Mouse (Mus musculus) hindbrain, embryonic 11.5 days (tissue): Measurements from ENCODE around the gene Lce1k. TPM values are rescaled to one million over a fixed set of nuclear protein-coding genes. Genes with fewer than 3 reads are reported as not detected.
"Not testable (repeated sequence)": the region's sequence is repeated elsewhere in the genome, so short reads cannot be mapped to it uniquely, and the experiment has no call there.

Experiments used
- ATAC-seq: fragments of 200-750 bp; cut with Nextera tagmentation; 2 replicates; pipeline ENCODE4 v1.8.0; 2017; ENCODE audit warnings: mild to moderate bottlenecking, moderate TSS enrichment, moderate library complexity; ENCODE audit not compliant: low FRiP score
- DNase-seq: peaks from one replicate; pipeline ENCODE4 v3.0.0-alpha.2; 2015; ENCODE audit warnings: low spot score
- H3K27ac ChIP-seq: fragments of 300-500 bp; sonication (generic); 2 replicates; pipeline ENCODE4 v1.5.1; 2014; ENCODE audit warnings: mild to moderate bottlenecking, low read depth, low read length
- H3K27me3 ChIP-seq: fragments of 300-500 bp; sonication (generic); 2 replicates; pipeline ENCODE4 v1.6.1; 2014; ENCODE audit warnings: mild to moderate bottlenecking, low read length, moderate library complexity, mixed read lengths; ENCODE audit not compliant: control insufficient read depth, insufficient read depth
- H3K36me3 ChIP-seq: fragments of 300-500 bp; sonication (generic); 2 replicates; pipeline ENCODE4 v1.6.1; 2014; ENCODE audit warnings: mild to moderate bottlenecking, low read length, moderate library complexity, mixed read lengths; ENCODE audit not compliant: control insufficient read depth, insufficient read depth
- H3K4me1 ChIP-seq: fragments of 300-500 bp; sonication (generic); replicated peaks from 2 replicates; pipeline ENCODE4 v1.6.1; 2014; ENCODE audit warnings: low read length, mixed read lengths; ENCODE audit not compliant: control insufficient read depth, insufficient read depth
- H3K4me2 ChIP-seq: fragments of 300-500 bp; sonication (generic); replicated peaks from 2 replicates; pipeline ENCODE4 v1.6.1; 2014; ENCODE audit warnings: mild to moderate bottlenecking, low read depth, low read length
- H3K4me3 ChIP-seq: fragments of 300-500 bp; sonication (generic); 2 replicates; pipeline ENCODE4 v1.5.1; 2014; ENCODE audit warnings: low read depth, low read length
- H3K9ac ChIP-seq: fragments of 300-500 bp; sonication (generic); 2 replicates; pipeline ENCODE4 v1.6.1; 2014; ENCODE audit warnings: low read depth, low read length
- H3K9me3 ChIP-seq: fragments of 300-500 bp; sonication (generic); 2 replicates; pipeline ENCODE4 v1.6.1; 2016; ENCODE audit warnings: low read length; ENCODE audit not compliant: control insufficient read depth
- WGBS: fragments of 180-500 bp; shearing (Covaris S2); extraction: QIAGEN DNeasy Blood & Tissue Kit; methylation state at CpG from one replicate; pipeline ENCODE4 v1.1.7; 2014; 5-methylcytosine and 5-hydroxymethylcytosine counted together
- polyA plus RNA-seq: library from polyadenylated mRNA; unstranded; fragments of >200 nt; fragmentation: Nextera tagmentation; extraction: Ambion mirVana; gene quantifications from 2 replicates; pipeline ENCODE4 v1.2.1, GENCODE M21; 2014

The Lce1k gene
- not detected in 2 replicates for polyA plus RNA-seq

GRCm38 (mm10) chr3:92807791-92808190, at the start of gene Lce1k:
Gene Lce1k (minus strand): TSS chr3:92807891.
- no peaks in the 10 kb centered on the region for H3K27me3 ChIP-seq
- H3K9me3 ChIP-seq = no peaks in the 10 kb centered on the region
- no peak within 1 kb of the TSS for H3K27ac ChIP-seq
- H3K9ac ChIP-seq = no peak within 1 kb of the TSS
- H3K4me3 ChIP-seq = no peak within 1 kb of the TSS
- H3K4me2 ChIP-seq = no peak within 1 kb of the TSS
- H3K36me3 ChIP-seq = no peaks in the 10 kb centered on the region
- DNase-seq = no peak
- no peak for ATAC-seq
- no peaks in the 10 kb centered on the region for H3K4me1 ChIP-seq

- H3K9ac ChIP-seq = no peak within 1 kb of the TSS
- H3K4me3 ChIP-seq = no peak within 1 kb of the TSS
- no peak within 1 kb of the TSS for H3K4me2 ChIP-seq
- no peak for DNase-seq
- no peaks in the 10 kb centered on the region for H3K4me1 ChIP-seq
- H3K36me3 ChIP-seq = no peaks in the 10 kb centered on the region
- WGBS = 91% methylated on average over 3 of the region's 3 CpGs
- no peaks in the 10 kb centered on the region for H3K9me3 ChIP-seq
- no peaks in the 10 kb centered on the region for H3K27me3 ChIP-seq
- ATAC-seq = no peak
- no peak within 1 kb of the TSS for H3K27ac ChIP-seq
Measured at GRCm38 (mm10) chr3:92851186-92851585, 43.5 kb upstream of the Lce1k start, which contains the start of gene Lce1l. Gene Lce1l (minus strand): TSS chr3:92851286.

DNA sequence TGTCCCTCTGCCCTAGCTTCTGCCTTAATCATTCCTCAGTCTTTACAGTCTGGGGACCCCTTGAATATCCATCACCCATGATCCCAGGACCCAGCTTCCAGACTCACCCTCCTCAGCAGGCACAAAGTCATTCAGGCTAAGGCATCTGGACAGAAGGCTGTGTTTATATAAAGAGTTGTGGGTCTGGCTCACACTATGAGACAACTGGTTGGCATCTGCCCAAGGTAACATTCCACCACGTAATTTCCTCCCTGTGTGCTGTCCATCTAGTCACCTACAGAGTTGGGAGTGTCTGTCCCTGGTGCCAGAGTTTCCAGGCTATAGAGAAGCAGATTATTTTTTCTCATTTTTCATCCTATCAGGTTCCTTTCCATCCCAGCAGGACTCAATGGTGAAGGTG, 19.4 kb upstream of the Lce1k start, which contains the start of gene Kprp:
Gene Kprp, minus strand, starts transcription at position 140 of the 400 bp plus-strand sequence.
- WGBS = 67% methylated on average over 1 of the region's 1 CpGs
- H3K36me3 ChIP-seq = no peaks in the 10 kb centered on the region
- no peak within 1 kb of the TSS for H3K27ac ChIP-seq
- no peak within 1 kb of the TSS for H3K4me2 ChIP-seq
- H3K9ac ChIP-seq = no peak within 1 kb of the TSS
- DNase-seq (no peak), ATAC-seq (no peak)
- no peaks in the 10 kb centered on the region for H3K9me3 ChIP-seq
- H3K4me3 ChIP-seq = no peak within 1 kb of the TSS
- no peaks in the 10 kb centered on the region for H3K27me3 ChIP-seq
- no peaks in the 10 kb centered on the region for H3K4me1 ChIP-seq

DNA sequence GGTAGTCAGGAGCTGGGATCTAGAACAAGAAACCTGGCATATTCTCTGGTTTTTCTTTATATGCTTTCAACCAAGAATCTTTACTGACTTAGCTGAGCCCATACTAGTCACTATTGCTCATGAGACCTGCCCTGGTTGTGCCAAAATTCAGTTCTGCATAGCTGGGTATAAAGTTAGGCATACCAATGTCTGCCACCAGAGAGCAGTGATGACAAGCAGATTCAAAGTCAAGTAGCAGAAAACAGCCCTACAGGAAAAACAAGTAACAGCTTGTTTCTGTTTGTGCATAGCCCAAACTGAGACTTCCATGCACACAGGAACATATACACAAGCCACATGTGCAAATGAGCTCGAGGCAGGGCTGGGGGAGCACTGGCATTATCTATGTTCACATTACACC, 18.1 kb upstream of the Lce1k start:
- no peak overlapping the region for H3K4me3 ChIP-seq
- H3K27me3 ChIP-seq = no peaks in the 10 kb centered on the region
- no peak overlapping the region for H3K9ac ChIP-seq
- no peaks in the 10 kb centered on the region for H3K9me3 ChIP-seq
- WGBS = 24% methylated on average over 1 of the region's 1 CpGs
- no peak for DNase-seq
- H3K36me3 ChIP-seq = no peaks in the 10 kb centered on the region
- H3K4me2 ChIP-seq = no peak overlapping the region
- no peak for ATAC-seq
- H3K4me1 ChIP-seq = no peaks in the 10 kb centered on the region
- no peak overlapping the region for H3K27ac ChIP-seq

DNA sequence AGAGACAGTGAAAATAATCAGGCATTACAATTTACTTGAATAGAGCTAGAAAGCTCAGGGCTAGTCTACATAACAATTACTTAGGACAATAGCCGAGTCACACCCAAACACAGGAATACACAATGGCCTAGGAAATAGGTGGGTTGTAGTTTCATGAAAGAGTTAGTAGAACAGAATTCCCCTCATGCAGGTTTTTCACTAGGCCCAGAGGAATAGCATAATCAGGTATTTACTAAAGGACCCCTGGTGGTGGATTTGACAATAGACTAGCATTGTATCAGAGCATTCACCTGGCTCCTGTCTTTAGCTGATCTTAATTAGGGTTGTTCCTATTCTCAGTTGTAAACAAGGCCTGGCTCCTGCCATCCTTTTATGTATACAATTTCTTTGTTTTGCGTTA, 8.3 kb upstream of the Lce1k start:
- H3K27me3 ChIP-seq, H3K9ac ChIP-seq, DNase-seq, H3K4me1 ChIP-seq, ATAC-seq, H3K9me3 ChIP-seq, H3K4me2 ChIP-seq, H3K27ac ChIP-seq, H3K4me3 ChIP-seq, H3K36me3 ChIP-seq: not testable (repeated sequence)
- 87% methylated on average over 2 of the region's 2 CpGs for WGBS

GRCm38 (mm10) chr3:92815581-92815980, 7.9 kb upstream of the Lce1k start:
- DNase-seq (no peak), ATAC-seq (no peak)
- no peaks in the 10 kb centered on the region for H3K9me3 ChIP-seq
- no peaks in the 10 kb centered on the region for H3K36me3 ChIP-seq
- no peaks in the 10 kb centered on the region for H3K4me1 ChIP-seq
- H3K9ac ChIP-seq = no peak overlapping the region
- no peak overlapping the region for H3K4me2 ChIP-seq
- no peaks in the 10 kb centered on the region for H3K27me3 ChIP-seq
- no peak overlapping the region for H3K4me3 ChIP-seq
- no peak overlapping the region for H3K27ac ChIP-seq
- WGBS = 90% methylated on average over 3 of the region's 3 CpGs

GRCm38 (mm10) chr3:92790414-92790813, 17.3 kb downstream of the Lce1k start, which contains the start of gene Lce1j:
Gene Lce1j (minus strand): TSS chr3:92790514.
- Histone ChIP-seq H3K9ac (no peak within 1 kb of the TSS), H3K4me2 (no peak within 1 kb of the TSS), H3K27ac (no peak within 1 kb of the TSS), H3K27me3 (no peaks in the 10 kb centered on the region), H3K9me3 (no peaks in the 10 kb centered on the region), H3K4me3 (no peak within 1 kb of the TSS), H3K4me1 (no peaks in the 10 kb centered on the region), H3K36me3 (no peaks in the 10 kb centered on the region)
- no peak for DNase-seq
- no peak for ATAC-seq
- WGBS = 89% methylated on average over 1 of the region's 1 CpGs

DNA sequence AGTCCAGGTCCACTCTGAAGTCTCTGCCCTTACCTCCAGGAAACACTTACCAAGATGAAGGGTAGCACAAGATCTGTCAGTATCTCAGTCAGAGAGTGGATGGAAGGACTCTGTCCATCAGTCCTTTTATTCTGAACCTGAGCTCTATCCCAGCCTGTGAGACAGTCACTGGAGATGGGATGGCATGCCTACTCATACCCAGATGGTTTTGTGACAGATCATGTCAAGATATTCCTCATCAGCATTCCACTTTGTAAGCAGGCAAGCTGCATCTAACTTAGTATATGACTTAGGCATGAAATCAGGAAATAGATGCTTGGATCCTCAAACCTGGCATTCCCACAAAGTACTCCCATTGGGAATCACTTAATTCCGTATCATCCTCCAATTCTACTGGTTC, 28.9 kb downstream of the Lce1k start, which contains the start of gene Lce1i:
Gene Lce1i, minus strand, starts transcription at position 101 of the 400 bp plus-strand sequence.
- H3K27me3 ChIP-seq = no peaks in the 10 kb centered on the region
- H3K9ac ChIP-seq = no peak within 1 kb of the TSS
- H3K4me3 ChIP-seq = no peak within 1 kb of the TSS
- no peaks in the 10 kb centered on the region for H3K9me3 ChIP-seq
- H3K27ac ChIP-seq = no peak within 1 kb of the TSS
- DNase-seq = no peak
- WGBS = 87% methylated on average over 1 of the region's 1 CpGs
- no peak within 1 kb of the TSS for H3K4me2 ChIP-seq
- ATAC-seq = no peak
- H3K36me3 ChIP-seq = no peaks in the 10 kb centered on the region
- H3K4me1 ChIP-seq = no peaks in the 10 kb centered on the region

GRCm38 (mm10) chr3:92771573-92771972, 36.1 kb downstream of the Lce1k start:
- Histone ChIP-seq H3K27me3 (no peaks in the 10 kb centered on the region), H3K4me3 (no peak overlapping the region), H3K4me2 (no peak overlapping the region), H3K27ac (no peak overlapping the region), H3K9me3 (no peaks in the 10 kb centered on the region), H3K9ac (no peak overlapping the region), H3K36me3 (no peaks in the 10 kb centered on the region), H3K4me1 (no peaks in the 10 kb centered on the region)
- DNase-seq = peak; percentile 10
- ATAC-seq = no peak
- WGBS = 32% methylated on average over 3 of the region's 3 CpGs
